Mouse (Mus musculus): ENCODE results near the gene Otogl.
A peak's percentile ranks its signal among the peaks of the same experiment; 100 is the strongest.
"Not testable (repeated sequence)": the region's sequence is repeated elsewhere in the genome, so short reads cannot be mapped to it uniquely, and the experiment has no call there.

The Otogl gene

DNA sequence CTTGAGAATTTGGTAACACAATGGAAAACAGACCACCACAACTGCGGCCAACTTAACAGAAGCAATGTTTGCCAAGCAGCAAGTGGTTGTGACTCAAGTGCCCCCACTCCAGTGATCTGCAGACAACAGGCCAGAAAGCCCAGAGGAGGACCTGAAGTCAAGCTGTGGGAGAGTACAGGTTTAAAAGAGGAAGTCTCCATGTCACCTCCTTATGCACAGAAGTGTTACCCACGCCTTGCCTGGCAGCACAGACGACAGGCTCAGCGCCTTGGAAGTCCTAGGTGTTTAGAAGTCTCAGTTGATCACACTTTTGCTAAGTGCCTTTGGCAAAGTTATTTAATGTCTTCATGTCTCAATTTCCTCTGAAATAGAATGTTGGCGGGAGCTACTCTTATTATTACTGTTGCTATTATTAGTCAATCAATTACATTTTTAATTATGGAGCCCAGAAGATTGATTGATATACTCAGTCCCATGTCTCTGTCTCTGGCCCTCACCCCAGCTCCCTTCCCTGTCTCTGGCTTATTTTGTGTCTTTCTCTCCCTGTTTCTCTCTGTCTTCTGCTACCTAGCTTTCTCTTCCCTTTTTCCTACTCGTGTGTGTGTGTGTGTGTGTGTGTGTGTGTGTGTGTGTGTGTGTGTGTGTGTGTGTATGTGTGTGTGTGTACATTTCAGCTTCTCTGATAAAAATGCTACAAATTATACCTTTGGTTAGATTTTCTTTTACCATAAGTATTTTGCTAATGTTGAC, 101.1 kb downstream of the Otogl start:
- no peak for DNase-seq (ENCODE audit: low read depth)

DNA sequence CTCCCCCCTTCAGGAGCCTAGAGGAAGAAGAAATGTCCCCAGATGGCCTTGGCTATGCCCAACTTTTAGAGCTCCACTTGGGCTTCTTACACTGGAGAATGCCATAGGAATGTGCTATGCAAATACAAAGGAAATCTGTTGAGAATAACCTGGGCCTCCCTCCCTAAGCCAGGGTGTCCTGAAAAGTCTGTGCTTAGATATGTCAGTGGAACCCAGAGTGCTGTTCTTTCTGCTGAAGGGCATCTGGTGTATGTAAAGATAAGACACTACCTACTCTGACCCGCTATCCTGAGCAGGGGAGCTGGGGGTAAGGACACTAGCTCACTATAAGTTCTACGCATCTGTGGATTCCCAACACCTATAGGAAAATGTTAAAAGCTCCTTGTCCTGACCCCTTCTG, 106.7 kb downstream of the Otogl start:
- DNase-seq (ENCODE audit: low read depth): no peak

DNA sequence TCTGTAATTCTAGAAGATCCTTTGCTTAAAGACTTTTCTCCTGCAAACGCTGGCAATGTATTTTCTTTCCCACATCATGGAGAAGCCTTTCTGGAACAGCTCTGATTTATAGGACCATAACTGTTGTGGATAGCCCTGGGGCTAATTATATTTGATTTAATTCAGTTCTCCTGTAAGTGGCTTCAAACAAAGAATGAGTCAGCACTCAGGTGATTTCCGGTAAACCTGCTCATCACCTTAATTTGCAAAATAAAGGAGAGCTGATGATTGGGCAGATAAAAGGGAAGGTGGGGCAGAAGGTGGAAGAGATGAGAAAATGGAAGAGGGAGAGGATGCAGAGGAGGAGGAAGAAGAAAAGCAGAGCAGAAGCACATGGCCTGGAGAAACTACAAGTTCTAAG, 107.6 kb downstream of the Otogl start:
- not testable (repeated sequence) for DNase-seq (ENCODE audit: low read depth)

DNA sequence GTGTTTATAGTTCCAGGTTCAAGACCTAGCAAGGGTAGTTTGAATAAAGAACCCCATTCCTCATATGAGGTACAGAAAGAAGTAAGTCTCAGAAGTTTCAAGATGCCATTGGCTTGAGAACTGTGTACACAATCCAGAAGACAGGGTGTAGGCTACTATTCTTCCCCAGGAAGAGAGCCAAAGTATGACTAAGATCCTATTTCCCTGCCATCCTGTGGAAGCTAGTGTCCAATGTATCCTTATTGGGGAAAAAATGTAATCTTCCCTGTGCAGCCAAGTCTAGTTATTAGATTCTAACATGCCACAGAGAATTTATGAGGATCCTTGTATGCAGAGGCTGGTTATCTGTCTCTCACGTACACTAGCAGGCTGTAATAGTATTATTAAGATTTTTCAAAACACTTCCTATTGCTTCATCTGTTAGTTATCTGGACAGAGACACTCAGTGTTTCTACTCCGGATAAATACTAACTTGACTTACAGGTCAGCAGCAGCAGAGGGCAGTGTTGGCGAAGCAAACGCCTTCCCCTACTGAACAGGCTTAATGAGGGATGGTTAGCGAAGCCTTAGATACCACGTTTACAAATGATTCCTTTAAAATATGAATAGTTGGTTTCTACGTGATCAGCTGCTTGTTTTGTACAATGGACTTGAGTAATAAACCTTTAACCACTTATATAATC, 112.1 kb downstream of the Otogl start:
- peak; percentile 79 for DNase-seq (ENCODE audit: low read depth)

DNA sequence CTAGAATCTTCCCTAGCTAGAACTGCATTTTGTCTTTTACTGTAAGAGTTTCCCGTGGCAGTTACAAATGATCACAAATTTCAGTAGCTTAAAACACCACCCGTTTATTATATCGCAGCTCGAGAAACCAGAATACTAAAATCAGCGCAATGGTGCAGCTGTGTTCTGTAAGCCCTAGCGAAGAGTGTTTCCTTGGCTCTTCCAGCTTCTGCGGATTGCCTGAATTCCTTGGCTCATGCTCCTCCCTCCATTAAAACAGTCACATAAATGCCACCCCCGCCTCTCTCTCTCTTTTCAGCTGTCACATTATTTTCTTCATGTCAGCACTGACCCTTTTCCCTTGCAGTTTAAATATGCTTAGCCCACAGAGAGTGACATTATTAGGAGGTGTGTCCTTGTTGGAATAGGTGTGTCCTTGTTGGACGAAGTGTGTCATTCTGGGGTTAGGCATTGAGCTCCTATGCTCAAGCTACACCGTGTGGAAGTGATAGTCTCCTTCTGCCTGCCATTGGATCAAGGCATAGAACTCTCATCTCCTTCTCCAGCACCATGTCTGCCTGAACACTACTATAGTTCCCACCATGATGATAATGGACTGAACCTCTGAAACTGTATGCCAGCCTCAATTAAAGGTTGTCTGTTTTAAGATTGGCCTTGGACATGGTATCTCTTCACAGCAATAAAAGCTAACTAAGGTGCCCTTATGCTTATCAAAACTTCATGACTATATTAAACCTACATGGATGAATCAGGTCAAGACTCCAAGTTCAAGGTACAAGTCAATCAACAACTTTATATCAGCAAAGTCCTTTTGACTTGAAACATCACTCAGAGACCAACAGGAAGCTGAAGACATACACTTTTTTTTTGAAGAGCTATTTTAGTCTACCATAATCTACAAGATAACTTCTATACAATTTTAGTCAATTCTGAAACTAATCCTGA, 116.8 kb downstream of the Otogl start:
- DNase-seq (ENCODE audit: low read depth): no peak

DNA sequence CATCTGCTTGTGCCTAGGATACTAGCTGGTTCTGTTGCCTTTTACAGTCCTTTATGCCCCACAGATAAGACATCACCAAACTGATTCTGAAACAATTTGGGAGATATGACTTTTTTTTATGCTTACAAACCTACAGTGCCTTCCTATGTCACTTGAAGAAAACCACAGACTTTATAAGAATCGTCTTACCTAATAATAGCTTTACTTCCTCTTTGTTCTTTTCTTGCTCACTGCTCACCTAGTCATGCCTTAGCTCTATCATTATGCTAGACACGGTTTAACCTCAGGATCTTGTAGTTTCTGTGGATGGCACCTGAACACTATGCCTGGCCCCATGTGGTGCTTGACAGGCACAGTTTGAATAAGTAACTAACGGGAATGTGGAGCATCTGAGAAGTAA, 119.4 kb downstream of the Otogl start:
- DNase-seq (ENCODE audit: low read depth): no peak

DNA sequence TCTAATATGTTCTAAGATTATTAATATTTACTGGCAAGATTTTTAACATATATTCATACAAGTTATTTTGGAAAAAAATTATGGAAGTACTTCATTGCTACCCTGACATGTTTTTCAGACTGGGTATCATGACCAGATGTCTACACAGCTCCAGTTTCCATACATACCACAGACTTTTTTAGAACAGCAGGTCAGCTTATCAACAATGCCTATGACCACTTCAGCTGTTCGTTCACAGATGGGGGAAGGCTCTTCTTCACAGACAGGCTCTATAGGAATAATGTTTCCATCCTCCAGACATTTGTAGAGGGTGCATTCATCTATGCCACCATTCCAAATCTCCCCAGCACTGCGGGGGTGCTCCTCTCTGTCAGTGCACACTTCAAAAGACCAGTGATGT, 132.4 kb downstream of the Otogl start:
- DNase-seq (ENCODE audit: low read depth): no peak

DNA sequence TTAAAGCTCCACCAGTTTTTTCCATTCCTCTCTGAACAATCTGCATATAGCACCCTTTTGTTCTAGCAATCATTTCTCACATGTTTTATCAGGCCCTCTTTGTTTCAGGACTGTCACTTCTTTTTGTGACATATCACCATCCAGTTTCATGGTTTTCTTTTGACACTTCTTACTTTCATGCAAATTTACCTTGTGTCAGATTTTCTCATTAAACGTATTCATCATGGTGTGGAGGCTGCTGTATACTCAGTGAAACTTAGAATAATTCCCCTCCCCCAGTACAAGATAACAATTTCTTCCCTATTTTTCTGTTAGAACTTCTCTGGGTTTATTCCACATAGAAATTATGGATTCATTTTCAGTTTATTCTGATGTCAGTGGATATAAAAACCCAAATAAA, 152.3 kb downstream of the Otogl start:
- no peak for DNase-seq (ENCODE audit: low read depth)

DNA sequence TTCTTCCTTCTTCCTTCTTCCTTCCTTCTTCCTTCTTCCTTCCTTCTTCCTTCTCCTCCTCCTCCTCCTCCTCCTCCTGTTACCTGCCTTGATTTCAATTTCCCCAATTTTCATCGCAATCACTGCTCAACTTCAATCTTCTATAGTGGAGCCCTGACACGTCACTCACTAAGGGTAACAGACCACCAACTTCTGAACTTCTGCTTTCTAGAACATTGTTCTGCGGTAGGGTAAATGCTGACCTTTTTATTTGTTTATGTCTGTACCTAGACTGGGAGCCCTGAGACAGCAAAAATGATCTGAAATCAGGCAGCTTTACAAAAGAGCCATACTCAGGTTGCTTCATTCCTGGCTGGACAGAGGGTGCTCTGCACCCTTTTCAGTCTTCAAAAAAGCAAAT, 158.5 kb downstream of the Otogl start:
- DNase-seq (ENCODE audit: low read depth): no peak

DNA sequence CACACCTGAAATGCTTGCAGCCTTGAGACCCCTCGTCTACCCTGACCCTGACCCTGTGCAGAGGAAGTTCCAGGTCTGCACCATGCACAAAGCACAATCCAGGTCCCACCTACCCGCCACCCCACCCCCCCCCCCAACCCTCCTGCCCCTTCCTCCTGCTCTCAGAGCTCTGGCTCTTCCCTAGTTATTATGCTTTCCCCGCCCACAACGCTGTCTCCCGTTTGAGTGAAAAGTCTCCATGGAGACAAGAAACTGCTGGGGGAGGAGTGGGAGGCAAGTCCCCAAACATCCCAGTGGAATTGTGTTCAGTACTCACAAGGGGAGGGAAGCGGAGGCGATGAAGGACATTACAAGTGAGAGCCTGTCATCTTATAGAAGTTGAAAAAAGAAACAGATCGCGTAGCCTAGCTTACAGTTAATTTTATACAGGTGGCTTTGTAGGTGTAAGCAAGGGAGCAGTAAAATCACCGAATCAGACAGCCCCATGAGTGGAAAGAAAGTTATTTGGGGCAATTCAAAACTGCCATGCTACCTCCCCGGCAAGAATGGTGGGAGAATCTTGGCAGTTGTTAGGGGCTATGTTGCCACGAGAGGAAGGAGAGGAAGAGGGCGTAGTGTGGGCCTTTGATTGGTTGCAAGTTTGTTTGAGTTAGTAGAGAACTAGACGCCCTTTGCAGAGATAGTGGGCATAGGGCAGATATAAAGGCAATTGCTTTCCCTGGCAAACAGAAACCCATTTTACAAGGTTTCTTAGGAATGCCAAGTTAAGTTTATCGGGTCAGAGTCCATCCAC, 159.4 kb downstream of the Otogl start:
- no peak for DNase-seq (ENCODE audit: low read depth)

DNA sequence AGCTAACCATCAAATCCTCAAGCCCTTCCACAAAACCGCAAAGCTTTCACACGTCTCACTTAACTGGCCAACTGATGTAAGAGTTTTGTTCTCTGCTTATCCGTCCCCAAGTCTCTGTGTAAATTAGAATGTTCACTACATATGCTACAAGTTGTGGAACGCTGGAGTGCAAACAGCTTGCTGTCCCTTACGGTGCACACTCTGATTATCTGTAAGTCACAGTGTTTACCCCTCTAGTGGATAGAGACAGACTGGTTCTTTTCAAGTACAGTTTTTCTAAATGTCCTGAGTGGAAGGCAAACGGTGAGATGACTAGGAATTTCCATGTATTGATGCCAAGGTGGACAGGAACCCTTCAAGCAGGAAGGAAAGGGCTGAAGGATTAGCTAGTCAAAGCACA, 160.0 kb downstream of the Otogl start:
- no peak for DNase-seq (ENCODE audit: low read depth)

DNA sequence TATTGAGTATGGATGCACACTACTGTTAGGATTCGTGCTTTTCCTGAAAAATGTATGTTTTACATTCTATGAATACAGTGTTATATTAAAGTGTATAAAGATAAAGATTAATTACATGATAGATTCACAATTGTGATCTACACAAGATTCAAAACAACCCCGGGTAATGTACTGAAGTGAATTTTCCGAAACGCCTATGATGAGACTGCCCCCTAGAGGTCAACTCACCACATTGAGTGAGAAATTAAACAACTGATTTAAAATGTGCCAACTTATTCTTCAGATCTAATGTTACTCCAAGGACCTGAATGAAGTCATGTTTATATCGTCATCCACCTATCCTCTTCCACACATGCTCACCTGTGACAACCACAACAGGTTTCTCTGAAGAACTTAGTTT, 164.4 kb downstream of the Otogl start:
- DNase-seq (ENCODE audit: low read depth): peak; percentile 76

DNA sequence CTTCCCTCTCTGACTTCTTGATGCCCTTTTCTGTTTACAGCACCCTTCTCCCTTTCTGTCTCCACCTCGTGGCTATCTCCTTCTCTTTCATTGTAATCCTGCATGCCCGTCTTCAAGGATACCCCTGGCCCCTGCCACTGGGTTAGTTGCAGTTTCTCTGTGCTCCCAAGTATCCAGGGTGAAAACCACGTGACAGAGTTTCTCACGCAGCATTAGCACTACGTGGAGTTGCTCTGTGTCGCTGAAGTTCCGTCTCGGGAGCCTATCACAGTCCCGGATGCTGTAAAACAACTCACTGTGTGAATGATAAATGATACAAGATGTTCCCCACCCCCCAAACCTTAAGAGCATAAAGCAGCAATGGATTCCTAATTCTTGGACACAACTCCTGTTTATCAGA, 165.2 kb downstream of the Otogl start:
- DNase-seq (ENCODE audit: low read depth): no peak

DNA sequence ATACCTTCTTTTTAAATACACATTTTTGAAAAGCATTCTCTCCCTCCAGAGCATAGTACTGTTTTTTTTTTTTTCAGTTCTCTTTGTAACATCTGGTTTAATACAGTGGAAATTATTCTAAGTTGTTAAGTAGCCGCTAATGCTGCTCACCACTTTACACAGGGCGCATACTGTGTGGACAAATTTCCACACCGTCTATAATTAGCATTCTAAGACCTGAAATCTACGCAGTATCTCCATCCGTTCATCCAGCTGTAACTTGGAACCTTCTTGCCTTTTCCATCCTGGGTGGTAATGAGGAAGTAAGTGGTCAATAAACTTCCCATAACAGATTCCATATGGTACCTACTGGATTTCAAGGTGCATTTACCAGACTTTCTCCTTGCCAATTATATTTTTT, 172.1 kb downstream of the Otogl start:
- no peak for DNase-seq (ENCODE audit: low read depth)

DNA sequence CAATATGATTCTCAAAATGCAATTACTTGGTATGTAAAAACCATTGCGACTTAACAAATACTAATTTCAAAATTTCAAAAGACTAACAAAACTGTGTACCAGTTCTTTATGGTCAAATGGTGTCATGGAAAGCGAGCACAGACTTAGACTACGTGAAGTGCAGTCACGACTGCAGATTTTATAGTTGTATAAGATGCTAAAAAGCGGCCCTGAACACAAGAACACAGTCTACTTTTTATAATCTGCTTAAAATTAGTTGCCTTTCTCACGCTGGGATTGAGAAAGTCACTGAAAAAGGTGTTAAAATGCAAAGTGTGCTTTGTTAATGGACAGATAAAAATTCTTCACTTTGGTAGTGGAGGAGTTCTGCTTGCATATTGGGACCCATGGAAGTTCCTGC, 174.2 kb downstream of the Otogl start:
- DNase-seq (ENCODE audit: low read depth): no peak

DNA sequence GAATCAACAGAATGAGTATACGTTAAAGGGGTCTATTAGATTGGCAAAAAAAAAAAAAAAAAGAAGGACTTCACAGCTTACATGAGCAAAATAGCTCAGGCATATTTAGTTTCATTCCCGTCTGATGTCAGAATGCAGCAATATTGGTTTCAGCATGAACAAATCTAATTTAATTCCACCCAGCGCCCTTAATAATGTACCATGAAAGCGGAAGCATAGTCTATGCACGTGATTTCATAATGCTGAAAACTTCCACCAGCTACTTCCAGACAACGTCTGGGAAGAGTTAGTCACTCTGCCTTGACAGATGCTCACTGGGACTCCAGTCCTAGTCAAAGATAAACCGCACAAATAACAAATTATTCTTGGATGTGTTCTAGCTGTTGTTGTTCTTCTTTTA, 176.5 kb downstream of the Otogl start:
- no peak for DNase-seq (ENCODE audit: low read depth)

DNA sequence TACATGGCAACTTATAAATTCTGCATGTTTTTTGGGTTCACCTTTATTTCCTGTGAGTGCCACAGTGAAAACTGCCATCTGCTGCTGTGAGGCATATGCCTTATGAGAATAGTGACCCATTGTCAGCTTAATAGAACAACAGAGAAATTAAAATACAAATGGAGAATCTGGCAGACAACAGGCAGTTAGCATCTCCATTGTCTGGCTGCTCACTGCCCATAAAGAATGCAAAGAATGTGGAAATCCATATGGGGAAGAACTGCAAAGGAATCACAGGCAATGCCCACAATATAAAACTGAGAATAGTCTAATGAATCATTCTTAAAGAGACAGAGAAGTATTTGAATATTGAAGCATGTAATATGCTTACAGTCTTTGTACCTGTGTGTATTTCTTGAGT, 177.6 kb downstream of the Otogl start:
- no peak for DNase-seq (ENCODE audit: low read depth)

DNA sequence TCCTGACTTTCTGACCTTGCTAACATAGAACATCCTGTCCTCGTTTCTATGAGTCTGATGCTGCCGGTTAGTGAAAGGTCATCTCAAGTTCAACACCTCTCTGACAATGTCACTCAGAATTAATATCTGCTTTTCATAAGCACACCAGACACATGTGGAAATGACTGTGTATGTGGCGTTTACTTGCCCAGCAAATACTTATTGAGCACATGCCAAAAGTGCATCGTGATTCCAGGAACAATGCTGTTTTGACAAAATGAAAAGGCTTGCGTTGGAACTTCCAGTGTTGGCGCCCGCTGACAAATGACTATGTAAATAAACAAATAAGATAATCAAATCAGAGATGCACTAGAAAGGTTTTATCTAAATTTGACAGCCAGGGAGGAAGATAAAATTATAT, 186.3 kb downstream of the Otogl start:
- no peak for DNase-seq (ENCODE audit: low read depth)

DNA sequence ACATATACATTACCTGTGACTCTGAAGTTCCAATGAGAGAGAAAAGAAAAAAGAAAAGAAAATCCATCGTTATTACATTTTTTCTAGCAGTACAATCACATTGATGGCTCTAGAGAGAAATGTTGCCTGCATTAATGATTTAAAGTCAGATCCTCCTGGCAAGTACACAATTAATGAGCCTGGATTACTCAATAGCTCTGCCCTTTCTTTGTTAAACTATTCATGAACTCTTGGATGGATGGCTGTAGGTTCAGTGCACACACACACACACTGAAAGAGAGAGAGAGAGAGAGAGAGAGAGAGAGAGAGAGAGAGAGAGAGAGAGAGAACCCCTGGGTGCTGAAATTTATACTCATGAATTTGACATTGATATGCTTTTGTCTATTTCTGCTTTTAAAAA, 192.1 kb downstream of the Otogl start, which contains the start of gene Ptprq:
Ptprq (minus strand) TSS at position 246 of the 400 bp plus-strand sequence.
- no peak for DNase-seq (ENCODE audit: low read depth)

Data from NIH3T3 (cell line).